Mouse (Mus musculus) liver, embryonic 16.5 days (tissue): Measurements from ENCODE around the gene Txlnb. TPM values are rescaled to one million over a fixed set of nuclear protein-coding genes. Genes with fewer than 3 reads are reported as not detected.
"Not testable (repeated sequence)": the region's sequence is repeated elsewhere in the genome, so short reads cannot be mapped to it uniquely, and the experiment has no call there.

ENCODE experiments used
- ATAC-seq: fragments of 200-750 bp; cut with Nextera tagmentation; 2 replicates; pipeline ENCODE4 v1.8.0; 2017; ENCODE audit warnings: low read depth, mild to moderate bottlenecking, moderate number of reproducible peaks, moderate library complexity
- H3K27ac ChIP-seq: fragments of 300-500 bp; sonication (generic); 2 replicates; pipeline ENCODE4 v1.5.1; 2014; ENCODE audit warnings: mild to moderate bottlenecking, low read length
- H3K27me3 ChIP-seq: fragments of 300-500 bp; sonication (generic); 2 replicates; pipeline ENCODE4 v1.6.1; 2014; ENCODE audit warnings: low read depth, low read length, mixed read lengths; ENCODE audit not compliant: control insufficient read depth, insufficient read depth
- H3K36me3 ChIP-seq: fragments of 300-500 bp; sonication (generic); 2 replicates; pipeline ENCODE4 v1.6.1; 2014; ENCODE audit warnings: mild to moderate bottlenecking; ENCODE audit not compliant: control insufficient read depth, insufficient read depth
- H3K4me1 ChIP-seq: fragments of 300-500 bp; sonication (generic); 2 replicates; pipeline ENCODE4 v1.6.1; 2014; ENCODE audit warnings: low read depth, low read length, mixed read lengths; ENCODE audit not compliant: control insufficient read depth
- H3K4me2 ChIP-seq: fragments of 300-500 bp; sonication (generic); 2 replicates; pipeline ENCODE4 v1.6.1; 2014; ENCODE audit warnings: low read depth, low read length, mixed read lengths
- H3K4me3 ChIP-seq: fragments of 300-500 bp; sonication (generic); 2 replicates; pipeline ENCODE4 v1.5.1; 2014; ENCODE audit warnings: low read depth, mild to moderate bottlenecking, low read length
- H3K9ac ChIP-seq: fragments of 300-500 bp; sonication (generic); 2 replicates; pipeline ENCODE4 v1.6.1; 2014; ENCODE audit warnings: low read depth, low read length
- H3K9me3 ChIP-seq: fragments of 300-500 bp; sonication (generic); replicated peaks from 2 replicates; pipeline ENCODE4 v1.6.1; 2016; ENCODE audit warnings: low read length; ENCODE audit not compliant: control insufficient read depth
- WGBS: fragments of 180-500 bp; shearing (Covaris S2); extraction: QIAGEN DNeasy Blood & Tissue Kit; methylation state at CpG from one replicate; pipeline ENCODE4 v1.1.7; 2014; ENCODE audit not compliant: insufficient replicate concordance; 5-methylcytosine and 5-hydroxymethylcytosine counted together
- polyA plus RNA-seq: library from polyadenylated mRNA; unstranded; fragments of >200 nt; fragmentation: Nextera tagmentation; extraction: Ambion mirVana; gene quantifications from 2 replicates; pipeline ENCODE4 v1.2.1, GENCODE M21; 2015

The Txlnb gene
- polyA plus RNA-seq, 1 experiment from 2014 or later = 0.35 TPM

DNA sequence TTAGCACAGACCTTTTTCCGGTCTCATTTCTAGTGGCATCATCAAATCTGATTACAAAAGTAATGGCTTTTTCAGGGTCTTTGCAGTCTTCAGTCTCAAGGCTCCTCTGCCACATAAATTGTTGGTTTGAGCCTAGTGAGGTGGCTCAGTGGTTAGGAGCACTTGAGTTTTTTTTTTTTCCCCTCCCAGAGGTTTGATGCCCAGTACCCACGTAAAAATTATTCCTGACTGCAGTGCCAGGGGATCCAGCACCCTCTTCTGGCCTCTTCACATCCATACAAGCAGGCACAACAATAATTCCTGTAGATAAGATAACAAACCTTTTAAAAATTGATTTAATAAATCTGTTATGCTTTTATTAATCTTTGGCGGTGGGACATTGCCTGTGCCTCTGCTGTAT lies 21.7 kb upstream of the Txlnb start:
- no peaks in the 10 kb centered on the region for H3K4me1 ChIP-seq
- no peak overlapping the region for H3K4me2 ChIP-seq
- no peak overlapping the region for H3K4me3 ChIP-seq
- no peak for ATAC-seq
- no peaks in the 10 kb centered on the region for H3K27me3 ChIP-seq
- no peak overlapping the region for H3K27ac ChIP-seq
- 63% methylated on average over 3 of the region's 3 CpGs for WGBS
- H3K9ac ChIP-seq = no peak overlapping the region
- no peaks in the 10 kb centered on the region for H3K36me3 ChIP-seq
- no peaks in the 10 kb centered on the region for H3K9me3 ChIP-seq

DNA sequence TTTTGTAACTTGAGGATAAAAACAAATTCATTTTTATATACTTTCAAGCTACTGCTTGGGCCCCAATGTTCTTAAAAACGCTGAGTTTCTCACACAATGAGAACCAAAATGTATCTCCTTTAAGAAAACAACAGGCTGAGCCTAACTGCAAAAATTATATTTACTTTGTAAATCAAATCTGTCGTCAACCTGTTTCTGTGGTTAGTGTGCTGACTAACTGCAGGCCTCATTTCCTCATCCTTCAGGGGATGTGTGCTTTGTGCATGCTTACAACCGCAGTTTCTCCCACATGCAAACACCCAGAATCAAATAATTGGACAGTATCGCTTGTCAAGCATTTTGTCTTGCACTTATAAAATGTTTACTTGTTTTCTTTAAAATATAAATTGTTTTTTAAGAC lies 20.9 kb upstream of the Txlnb start:
- Histone ChIP-seq H3K27me3 (no peaks in the 10 kb centered on the region), H3K4me3 (no peak overlapping the region), H3K9ac (no peak overlapping the region), H3K9me3 (no peaks in the 10 kb centered on the region), H3K4me1 (no peaks in the 10 kb centered on the region), H3K4me2 (no peak overlapping the region), H3K36me3 (no peaks in the 10 kb centered on the region), H3K27ac (no peak overlapping the region)
- 23% methylated on average over 4 of the region's 4 CpGs for WGBS
- ATAC-seq = no peak

DNA sequence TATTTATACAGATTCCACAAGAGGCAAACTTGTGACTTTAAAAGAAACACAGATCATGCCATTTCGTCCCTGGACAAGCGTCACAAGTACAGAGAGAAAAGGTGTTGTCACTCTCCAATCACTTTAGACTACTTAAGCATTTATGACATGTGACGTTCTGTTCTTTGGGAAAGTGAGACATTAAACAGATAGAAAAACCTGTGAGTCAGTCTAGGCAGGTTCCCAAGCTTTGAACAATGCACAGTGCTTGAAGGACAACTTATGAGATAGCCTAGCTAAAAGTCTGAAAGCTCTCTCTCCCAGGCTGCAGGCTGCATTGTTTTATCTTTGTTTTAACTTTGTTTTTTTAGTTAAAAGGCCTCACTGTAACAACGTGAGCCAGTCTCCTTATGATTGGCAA lies 19.3 kb upstream of the Txlnb start:
- H3K4me3 ChIP-seq, ATAC-seq: not testable (repeated sequence)

DNA sequence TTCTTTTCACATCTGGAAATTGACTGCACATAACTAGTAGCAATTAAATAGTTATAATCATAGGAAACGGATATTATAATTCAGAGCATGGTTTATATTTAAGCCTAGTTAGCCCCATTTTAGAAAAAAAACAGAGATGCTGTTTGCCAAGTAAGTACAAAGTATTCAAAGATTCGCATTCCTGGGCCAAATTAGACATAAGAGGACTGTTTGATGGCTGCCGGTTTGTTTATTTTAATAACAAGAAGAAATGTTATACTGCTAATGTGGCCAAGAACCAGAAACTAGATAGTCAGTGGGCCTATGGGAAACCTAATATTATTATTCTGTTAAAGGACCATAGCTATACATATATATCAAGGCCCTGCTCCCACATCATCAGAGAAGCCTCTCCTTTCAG lies 9.3 kb upstream of the Txlnb start:
- no peaks in the 10 kb centered on the region for H3K9me3 ChIP-seq
- no peak overlapping the region for H3K4me2 ChIP-seq
- H3K36me3 ChIP-seq = no peaks in the 10 kb centered on the region
- no peaks in the 10 kb centered on the region for H3K4me1 ChIP-seq
- H3K27me3 ChIP-seq = no peaks in the 10 kb centered on the region
- no peak overlapping the region for H3K27ac ChIP-seq
- H3K9ac ChIP-seq = no peak overlapping the region
- no peak overlapping the region for H3K4me3 ChIP-seq
- no peak for ATAC-seq
- 57% methylated on average over 3 of the region's 3 CpGs for WGBS

More for the DNA sequence above, 19.3 kb upstream of the Txlnb start:
- H3K4me2 ChIP-seq, H3K9ac ChIP-seq, H3K9me3 ChIP-seq, H3K27ac ChIP-seq, H3K36me3 ChIP-seq, H3K27me3 ChIP-seq, H3K4me1 ChIP-seq: not testable (repeated sequence)
- WGBS = 60% methylated on average over 4 of the region's 4 CpGs

DNA sequence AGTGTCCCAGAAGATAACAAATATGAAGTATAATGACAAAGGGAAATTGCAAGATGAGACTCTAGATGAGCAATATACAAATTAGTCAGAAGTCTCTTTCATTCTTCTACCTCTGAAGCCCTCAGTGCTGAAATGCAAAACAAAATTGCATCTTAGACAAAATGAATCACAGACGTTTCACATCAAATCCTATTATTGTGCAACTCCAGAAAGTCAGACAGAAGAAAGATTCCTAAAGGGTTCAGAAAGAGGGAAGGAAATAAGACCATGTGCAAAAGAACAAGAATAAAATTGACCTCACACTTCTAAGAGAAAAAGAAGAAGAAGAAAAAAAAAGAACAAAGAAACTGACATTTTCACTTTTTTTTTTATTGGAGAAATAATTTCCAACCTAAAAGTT lies 8.1 kb upstream of the Txlnb start:
- Histone ChIP-seq H3K9ac (no peak overlapping the region), H3K4me2 (no peak overlapping the region), H3K4me3 (no peak overlapping the region), H3K36me3 (no peaks in the 10 kb centered on the region), H3K9me3 (no peaks in the 10 kb centered on the region), H3K4me1 (no peaks in the 10 kb centered on the region), H3K27ac (no peak overlapping the region), H3K27me3 (no peaks in the 10 kb centered on the region)
- WGBS = 43% methylated on average over 1 of the region's 1 CpGs
- no peak for ATAC-seq

DNA sequence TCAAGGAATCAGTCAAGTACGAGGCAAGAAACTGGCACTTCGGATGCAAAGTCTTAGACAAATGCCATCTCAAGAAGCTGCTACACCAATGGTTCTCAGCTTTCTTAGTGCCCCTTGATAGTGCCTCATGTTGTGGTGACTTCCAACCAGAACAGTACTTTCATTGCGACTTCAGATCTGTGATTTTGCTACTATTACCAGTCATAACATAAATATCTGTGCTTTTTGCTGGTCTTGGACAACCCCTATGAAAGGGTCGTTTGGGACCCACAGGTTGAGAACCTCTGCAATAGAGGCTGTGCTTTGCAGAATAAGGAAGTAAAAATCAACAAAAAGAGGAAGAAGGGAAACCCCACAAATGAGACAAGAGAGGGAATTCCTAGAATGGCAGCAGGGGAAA lies 7.7 kb upstream of the Txlnb start:
- 50% methylated on average over 4 of the region's 4 CpGs for WGBS

DNA sequence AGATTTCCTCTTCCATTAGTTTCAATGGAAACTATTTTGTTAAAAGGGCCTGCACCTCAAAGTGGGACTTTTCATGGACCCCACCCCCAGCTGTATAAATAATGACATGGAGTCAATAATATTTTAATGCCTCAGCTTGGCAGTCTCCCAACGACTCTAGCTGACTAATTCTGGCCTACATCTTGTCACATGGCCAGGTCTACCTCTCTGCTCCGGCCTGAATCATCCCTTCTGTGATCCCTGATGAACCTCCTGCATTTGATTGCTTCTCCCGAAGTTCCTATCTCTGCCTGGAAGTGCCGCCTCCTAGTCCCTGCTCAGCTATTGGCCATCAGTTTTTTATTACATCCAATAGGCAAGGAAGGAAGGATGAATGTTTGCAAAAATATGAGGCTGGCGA lies 2.1 kb upstream of the Txlnb start:
- 57% methylated on average over 5 of the region's 5 CpGs for WGBS
- Histone ChIP-seq H3K4me1 (no peaks in the 10 kb centered on the region; the same call in 1 of the 2 replicates), H3K27ac (no peak overlapping the region), H3K4me3 (no peak overlapping the region), H3K36me3 (no peaks in the 10 kb centered on the region), H3K9ac (no peak overlapping the region), H3K9me3 (no peaks in the 10 kb centered on the region), H3K27me3 (no peaks in the 10 kb centered on the region), H3K4me2 (no peak overlapping the region)
- no peak for ATAC-seq

More for the DNA sequence above, 7.7 kb upstream of the Txlnb start:
- no peak for ATAC-seq
- H3K4me2 ChIP-seq = no peak overlapping the region
- H3K36me3 ChIP-seq = no peaks in the 10 kb centered on the region
- H3K9me3 ChIP-seq = no peaks in the 10 kb centered on the region
- H3K27me3 ChIP-seq = no peaks in the 10 kb centered on the region
- no peak overlapping the region for H3K4me3 ChIP-seq
- H3K9ac ChIP-seq = no peak overlapping the region
- no peaks in the 10 kb centered on the region for H3K4me1 ChIP-seq
- H3K27ac ChIP-seq = no peak overlapping the region

DNA sequence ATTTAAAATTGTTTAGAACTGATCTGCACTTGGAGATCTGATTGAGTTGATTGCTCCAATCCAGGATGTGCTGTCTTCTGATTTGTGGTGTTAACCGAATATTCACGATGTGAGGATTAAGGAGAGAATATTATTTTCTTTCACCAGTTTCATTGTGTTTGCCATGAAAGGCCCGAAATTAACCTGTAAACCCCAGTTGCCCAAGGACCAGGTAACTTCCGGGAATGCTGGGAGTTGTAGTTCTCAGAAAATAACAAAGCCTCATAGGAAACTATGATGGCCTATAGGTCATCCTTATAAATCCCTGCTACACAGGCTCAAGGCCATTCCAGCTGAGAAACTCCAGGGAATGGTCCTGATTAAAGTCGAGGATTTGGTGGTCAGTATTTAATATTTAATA lies 1.6 kb upstream of the Txlnb start:
- WGBS = 65% methylated on average over 5 of the region's 5 CpGs
- H3K4me1 ChIP-seq = no peaks in the 10 kb centered on the region; the same call in 1 of the 2 replicates
- no peak for ATAC-seq
- no peaks in the 10 kb centered on the region for H3K9me3 ChIP-seq
- no peak overlapping the region for H3K9ac ChIP-seq
- H3K36me3 ChIP-seq = no peaks in the 10 kb centered on the region
- no peak overlapping the region for H3K27ac ChIP-seq
- H3K27me3 ChIP-seq = no peaks in the 10 kb centered on the region
- H3K4me3 ChIP-seq = no peak overlapping the region
- H3K4me2 ChIP-seq = no peak overlapping the region

DNA sequence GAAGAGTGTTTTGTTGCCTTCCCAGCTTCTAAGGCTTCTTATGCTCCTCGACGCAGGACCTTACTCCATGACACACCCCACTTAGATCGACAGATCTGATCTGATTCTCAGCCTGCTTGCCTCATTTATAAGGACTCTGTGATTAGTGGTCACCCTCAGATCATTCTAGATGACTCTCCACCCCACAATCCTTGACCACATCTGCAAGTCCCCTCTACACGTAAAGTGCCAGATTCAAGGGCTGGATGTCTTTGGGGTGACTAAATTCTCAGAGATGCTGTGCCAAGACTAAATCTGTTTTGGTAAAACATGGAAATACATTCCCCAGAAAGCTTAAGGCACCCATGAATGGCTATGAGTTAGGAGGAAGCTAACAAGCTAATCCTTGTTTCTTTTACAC lies 799 bp upstream of the Txlnb start:
- Histone ChIP-seq H3K27me3 (no peaks in the 10 kb centered on the region), H3K4me1 (no peaks in the 10 kb centered on the region; the same call in 1 of the 2 replicates), H3K4me3 (no peak overlapping the region), H3K9ac (no peak overlapping the region), H3K4me2 (no peak overlapping the region), H3K9me3 (no peaks in the 10 kb centered on the region), H3K27ac (no peak overlapping the region), H3K36me3 (no peaks in the 10 kb centered on the region)
- ATAC-seq = no peak
- 71% methylated on average over 4 of the region's 4 CpGs for WGBS
